Mouse (Mus musculus) liver, embryonic 14.5 days (tissue): ENCODE data around the gene Fcgrt. TPM values are rescaled to one million over a fixed set of nuclear protein-coding genes. Genes with fewer than 3 reads are reported as not detected.

Experiments used
- ATAC-seq: fragments of 200-750 bp; cut with Nextera tagmentation; 2 replicates; pipeline ENCODE4 v1.8.0; 2017; ENCODE audit warnings: moderate number of reproducible peaks, mild to moderate bottlenecking, moderate library complexity; ENCODE audit not compliant: insufficient read depth
- DNase-seq, 3 experiments: peaks; one replicate each; pipeline ENCODE4 v3.0.0-alpha.2; 2012 to 2013; ENCODE audit warnings: low read depth in 3 of 3, low spot score in 3 of 3
- H3K27ac ChIP-seq: fragments of 300-500 bp; sonication (generic); 2 replicates; pipeline ENCODE4 v1.5.1; 2014; ENCODE audit warnings: moderate library complexity, mild to moderate bottlenecking, control low read depth, inconsistent platforms
- H3K27me3 ChIP-seq: fragments of 300-500 bp; sonication (generic); 2 replicates; pipeline ENCODE4 v1.6.1; 2014; ENCODE audit warnings: mild to moderate bottlenecking, low read length, moderate library complexity; ENCODE audit not compliant: control insufficient read depth, insufficient read depth
- H3K36me3 ChIP-seq: fragments of 300-500 bp; sonication (generic); replicated peaks from 2 replicates; pipeline ENCODE4 v1.6.1; 2014; ENCODE audit warnings: low read depth; ENCODE audit not compliant: control insufficient read depth, insufficient read depth
- H3K4me1 ChIP-seq, 2 experiments: fragments of 200-500 bp in 1 of 2; fragments of 300-500 bp in 1 of 2; sonication (generic) in 1 of 2; replicated peaks; 2 replicates each; pipeline ENCODE4 v1.6.1; 2012 to 2014; ENCODE audit warnings: antibody characterized with exemption in 1 of 2, inconsistent platforms in 1 of 2, low read length in 1 of 2; ENCODE audit not compliant: control insufficient read depth in 2 of 2, insufficient read depth in 2 of 2
- H3K4me2 ChIP-seq: fragments of 300-500 bp; sonication (generic); 2 replicates; pipeline ENCODE4 v1.6.1; 2014; ENCODE audit warnings: low read depth, mild to moderate bottlenecking, control low read depth, moderate library complexity
- H3K4me3 ChIP-seq, 2 experiments: fragments of 200-500 bp in 1 of 2; fragments of 300-500 bp in 1 of 2; sonication (generic) in 1 of 2; 2 replicates each; pipeline ENCODE4 v1.5.1; 2012 to 2014; ENCODE audit warnings: low read depth in 2 of 2, low read length in 2 of 2, mild to moderate bottlenecking in 2 of 2, control low read depth in 1 of 2, inconsistent platforms in 1 of 2, moderate library complexity in 1 of 2; ENCODE audit not compliant: insufficient read depth in 1 of 2
- H3K9ac ChIP-seq: fragments of 300-500 bp; sonication (generic); replicated peaks from 2 replicates; pipeline ENCODE4 v1.6.1; 2014; ENCODE audit warnings: mild to moderate bottlenecking, control low read depth, moderate library complexity
- H3K9me3 ChIP-seq: fragments of 300-500 bp; sonication (generic); 2 replicates; pipeline ENCODE4 v1.6.1; 2016; ENCODE audit warnings: low read length, mixed read lengths; ENCODE audit not compliant: control insufficient read depth
- CTCF ChIP-seq: IDR thresholded peaks from 2 replicates; pipeline ENCODE4 v1.5.1; 2016; ENCODE audit warnings: antibody characterized with exemption, low read depth, control low read depth
- EP300 ChIP-seq: IDR thresholded peaks from 2 replicates; pipeline ENCODE4 v1.6.1; 2016; ENCODE audit warnings: antibody characterized with exemption, low read depth
- WGBS: fragments of 180-500 bp; shearing (Covaris S2); extraction: QIAGEN DNeasy Blood & Tissue Kit; methylation state at CpG from one replicate; pipeline ENCODE4 v1.1.7; 2014; ENCODE audit not compliant: insufficient replicate concordance; 5-methylcytosine and 5-hydroxymethylcytosine counted together
- polyA plus RNA-seq, 2 experiments: library from polyadenylated mRNA; depleted of rRNA in 1 of 2; stranded (reverse) in 1 of 2; unstranded in 1 of 2; fragments of >200 nt; fragmentation: Nextera tagmentation in 1 of 2; extraction: Ambion mirVana in 1 of 2; gene quantifications; 2 replicates each; pipeline versions ENCODE4 v1.2.1 to v1.2.3; 2012 to 2014

The Fcgrt gene
- polyA plus RNA-seq, 2 experiments = 14.9 to 35.5 TPM

- no peaks in the 10 kb centered on the region for H3K9me3 ChIP-seq
- no peak overlapping the region for H3K27ac ChIP-seq
- no peaks in the 10 kb centered on the region for H3K27me3 ChIP-seq
- ATAC-seq (no peak), DNase-seq (no peak)
- H3K4me3 ChIP-seq = no peak overlapping the region
- no peak overlapping the region for H3K9ac ChIP-seq
- H3K4me1 ChIP-seq = peaks cover 13 to 16% of the 10 kb centered on the region in 2 experiments
- H3K36me3 ChIP-seq = peaks cover 30% of the 10 kb centered on the region
- TF ChIP-seq CTCF (no peak), EP300 (no peak)
- no peak overlapping the region for H3K4me2 ChIP-seq
- WGBS = 56% methylated on average over 5 of the region's 5 CpGs
These were observed 16.4 kb upstream of the Fcgrt start for GRCm38 (mm10) chr7:45119780-45120709.

GRCm38 (mm10) chr7:45118336-45118735, 14.7 kb upstream of the Fcgrt start:
- ATAC-seq (no peak), DNase-seq (no peak)
- Histone ChIP-seq H3K27me3 (no peaks in the 10 kb centered on the region), H3K4me1 (peaks cover 11 to 17% of the 10 kb centered on the region in 2 experiments), H3K4me3 (no peak overlapping the region), H3K9me3 (no peaks in the 10 kb centered on the region), H3K4me2 (no peak overlapping the region), H3K9ac (no peak overlapping the region), H3K27ac (no peak overlapping the region), H3K36me3 (peaks cover 30% of the 10 kb centered on the region)
- TF ChIP-seq EP300 (no peak), CTCF (no peak)
- WGBS = 56% methylated on average over 6 of the region's 6 CpGs

GRCm38 (mm10) chr7:45117566-45117965, 13.9 kb upstream of the Fcgrt start:
- no peaks in the 10 kb centered on the region for H3K27me3 ChIP-seq
- H3K9me3 ChIP-seq = no peaks in the 10 kb centered on the region
- H3K4me2 ChIP-seq = no peak overlapping the region
- H3K9ac ChIP-seq = no peak overlapping the region
- H3K4me1 ChIP-seq = peaks cover 7 to 19% of the 10 kb centered on the region in 2 experiments
- TF ChIP-seq CTCF = no peak
- no peak overlapping the region for H3K4me3 ChIP-seq
- DNase-seq (no peak), ATAC-seq (no peak)
- H3K36me3 ChIP-seq = peaks cover 25% of the 10 kb centered on the region
- 65% methylated on average over 8 of the region's 8 CpGs for WGBS
- H3K27ac ChIP-seq = no peak overlapping the region

GRCm38 (mm10) chr7:45113476-45113875, 9.8 kb upstream of the Fcgrt start:
- ATAC-seq (peak; percentile 57; the same call in 1 of the 2 replicates), DNase-seq (no peak)
- Histone ChIP-seq H3K4me2 (no peak overlapping the region), H3K27ac (no peak overlapping the region), H3K4me1 (peaks cover 7 to 18% of the 10 kb centered on the region in 2 experiments), H3K9me3 (no peaks in the 10 kb centered on the region), H3K9ac (no peak overlapping the region), H3K36me3 (no peaks in the 10 kb centered on the region), H3K27me3 (no peaks in the 10 kb centered on the region), H3K4me3 (no peak overlapping the region)
- WGBS = 9% methylated on average over 2 of the region's 2 CpGs
- TF ChIP-seq EP300 (no peak), CTCF (no peak)

- ATAC-seq = no peak
- Histone ChIP-seq H3K27ac (no peak overlapping the region), H3K9ac (no peak overlapping the region)
These were observed 8.9 kb upstream of the Fcgrt start for GRCm38 (mm10) chr7:45112529-45112928.

More at GRCm38 (mm10) chr7:45112529-45112928, 8.9 kb upstream of the Fcgrt start:
- no peak for TF ChIP-seq EP300
- no peak for TF ChIP-seq CTCF
- WGBS = 28% methylated on average over 3 of the region's 3 CpGs
- H3K4me3 ChIP-seq = no peak overlapping the region
- no peaks in the 10 kb centered on the region for H3K27me3 ChIP-seq
- no peak for DNase-seq
- H3K4me2 ChIP-seq = no peak overlapping the region
- no peaks in the 10 kb centered on the region for H3K36me3 ChIP-seq
- H3K4me1 ChIP-seq = peaks cover 7 to 18% of the 10 kb centered on the region in 2 experiments
- no peaks in the 10 kb centered on the region for H3K9me3 ChIP-seq
